Mouse (Mus musculus) E14TG2a.4 (cell line): ENCODE measurements around the gene Rapgef5.

Experiments
- CTCF ChIP-seq: conservative IDR thresholded peaks from 2 replicates; pipeline ENCODE4 v1.5.1; 2014; ENCODE audit warnings: low read length
- NANOG ChIP-seq: IDR thresholded peaks from 2 replicates; pipeline ENCODE4 v1.6.1; 2014; ENCODE audit warnings: borderline replicate concordance, low read length, mixed read lengths
- POU5F1 ChIP-seq: IDR thresholded peaks from 2 replicates; pipeline ENCODE4 v1.6.1; 2014; ENCODE audit warnings: low read length, borderline replicate concordance

GRCm38 (mm10) chr12:117619523-117620023 is 103.3 kb downstream of the Rapgef5 start:
- TF ChIP-seq NANOG (no peak), CTCF (no peak), POU5F1 (no peak)
